Comparison of ENCODE assay signal across 23 mouse cellular contexts in genomic region chr11:94985822-94986221, GRCm38 (mm10). TPM values are rescaled to one million over a fixed set of nuclear protein-coding genes. Genes with fewer than 3 reads are reported as not detected.
DNase-seq lines count a peak whose midpoint lies in the region; TF ChIP-seq lines count a peak whose summit lies in the region.
"Had no signal": no experiment of that assay in that cellular context is flagged by ENCODE, and none has a peak within 500 bp of the region (broad histone marks: within the 10 kb centered on the region; RNA-seq: fewer than 3 reads in every experiment).

No protein-coding gene starts in this region.

- H3K79me2 ChIP-seq in CH12.LX (replicated peaks; ENCODE audit: control insufficient read depth, extremely low read depth, insufficient read depth, poor library complexity, severe bottlenecking) = no peaks in the 10 kb centered on the region

- H3K4me1 ChIP-seq in CH12.LX (ENCODE audit: control insufficient read depth in 1 of 2, insufficient read depth in 2 of 2) = peaks cover 0 to 19% of the 10 kb centered on the region in 2 experiments; a peak in 2 of 4 replicates

- no peaks in the 10 kb centered on the region for H3K36me3 ChIP-seq in CH12.LX (replicated peaks in 1 of 2; ENCODE audit: control insufficient read depth in 1 of 2, insufficient read depth in 1 of 2, low read length in 1 of 2)
- H3K36me3 ChIP-seq: embryonic facial prominence, embryonic 10.5 days; embryonic facial prominence, embryonic 12.5 days; forebrain, embryonic 15.5 days had no signal

- in situ Hi-C loops in CH12.LX (cut with MboI; ENCODE audit: low pct_ligation_motif_present, low pct_unique_long_range_greater_than_20kb, low sequenced_read_pairs) = no loop called here

- H3K9me3 ChIP-seq in CH12.LX (replicated peaks; ENCODE audit: low read length) = no peaks in the 10 kb centered on the region
- H3K9me3 ChIP-seq: embryonic facial prominence, embryonic 10.5 days; embryonic facial prominence, embryonic 12.5 days; forebrain, embryonic 13.5 days; forebrain, embryonic 15.5 days had no signal

- H3K9ac ChIP-seq in CH12.LX (ENCODE audit: insufficient read depth, low read depth) = no peak overlapping the region
- H3K9ac ChIP-seq: embryonic facial prominence, embryonic 12.5 days; forebrain, embryonic 13.5 days; forebrain, embryonic 15.5 days; forebrain, postnatal 0 days had no signal

- no peak for TF ChIP-seq CTCF in CH12.LX (conservative IDR thresholded peaks at IDR 0.05 in 1 of 2, IDR thresholded peaks at IDR 0.05 in 1 of 2; ENCODE audit: low read depth in 2 of 2, low read length in 2 of 2)

- dilution Hi-C loops in CH12.LX (cut with MboI; ENCODE audit: extremely low pct_ligation_motif_present, extremely low pct_unique_long_range_greater_than_20kb, low sequenced_read_pairs) = no loop called here

- TF ChIP-seq POLR2A in CH12.LX (IDR thresholded peaks at IDR 0.05; ENCODE audit: low read depth, low read length) = no peak

- H3K4me3 ChIP-seq in CH12.LX (replicated peaks in 1 of 3; ENCODE audit: low read depth in 2 of 3, low read length in 2 of 3, poor library complexity in 1 of 3) = no peak overlapping the region
- H3K4me3 ChIP-seq: embryonic facial prominence, embryonic 10.5 days; embryonic facial prominence, embryonic 12.5 days; forebrain, embryonic 13.5 days; forebrain, embryonic 15.5 days had no signal

- DNase-seq in adrenal gland, adult 2 months = peak; percentile 34
- no peak for DNase-seq in adrenal gland, postnatal 14 days
- peak; percentile 35 for DNase-seq in cerebellum, adult 11-12 months
- DNase-seq in cerebellum, adult 8-10 months = no peak
- DNase-seq in gastrocnemius, postnatal 14 days = peak; percentile 6
- no peak for DNase-seq in gastrocnemius, postnatal 25 days
- no peak for DNase-seq in CH12.LX (ENCODE audit: extremely low read depth)
- no peak for DNase-seq in heart, postnatal 36 days
- DNase-seq: B cell, adult 2 months; cerebellum, adult 9-10 months; cerebellum, postnatal 36 days; forebrain, postnatal 0 days had no signal

- TF ChIP-seq EP300 in CH12.LX (IDR thresholded peaks at IDR 0.05; ENCODE audit: low read length) = no peak

- TF ChIP-seq RAD21 in CH12.LX (IDR thresholded peaks at IDR 0.05; ENCODE audit: low read depth, low read length) = no peak

- peaks cover 35% of the 10 kb centered on the region for H3K27me3 ChIP-seq in CH12.LX (replicated peaks)
- H3K27me3 ChIP-seq: embryonic facial prominence, embryonic 12.5 days; forebrain, embryonic 13.5 days; forebrain, embryonic 15.5 days had no signal

- intact Hi-C loops in gastrocnemius, postnatal 14 days (cut with DNase I; ENCODE audit: low total_unique reads) = no loop called here
- intact Hi-C loops in heart, postnatal 36 days (cut with DNase I) = no loop called here

- no peak overlapping the region for H3K27ac ChIP-seq in CH12.LX (ENCODE audit: insufficient read depth, low read depth)
- H3K27ac ChIP-seq: forebrain, embryonic 13.5 days; forebrain, embryonic 15.5 days had no signal

- H3K4me2 ChIP-seq in CH12.LX (ENCODE audit: insufficient read depth, low read depth, poor library complexity, severe bottlenecking) = no peak overlapping the region
- H3K4me2 ChIP-seq: embryonic facial prominence, embryonic 12.5 days; forebrain, embryonic 13.5 days; forebrain, embryonic 15.5 days had no signal

TF ChIP-seq in CH12.LX, 34 proteins besides CTCF, POLR2A, EP300 and RAD21:
- TF ChIP-seq ZNF384 (IDR thresholded peaks at IDR 0.05; ENCODE audit: low read depth, low read length) (0 out of 2 replicates have a peak, but pooled peaks have one; percentile 27), TCF12 (IDR thresholded peaks at IDR 0.05; ENCODE audit: low read depth, low read length) (no peak), CHD1 (IDR thresholded peaks at IDR 0.05; ENCODE audit: low read depth, low read length) (no peak)

RNA-seq across cellular contexts. Expression of gene Ppp1r9b, which starts 5.0 kb away (rescaled TPM):
- 100 to 1,000 TPM; 101 to 148 TPM for total RNA-seq in adrenal gland, adult 2 months (2021)
- polyA plus RNA-seq in adrenal gland, adult 2 months (2012; rRNA removed) = 61.6 and 64.6 TPM in 2 replicates
- 101 and 109 TPM in 2 replicates for total RNA-seq in adrenal gland, postnatal 14 days (2021)
- total RNA-seq in gastrocnemius, postnatal 14 days (2021) = 10 to 100 TPM; 38.7 to 38.8 TPM
- total RNA-seq in gastrocnemius, postnatal 25 days (2021) = 10 to 100 TPM; 21.8 to 30.0 TPM
- total RNA-seq in CH12.LX (2012; rRNA removed) = 21.2 and 21.8 TPM in 2 replicates
- total RNA-seq in CH12.LX (2014; rRNA removed) = 5.7 and 7.8 TPM in 2 replicates
- 20.3 and 21.2 TPM in 2 replicates for polyA plus RNA-seq in CH12.LX (2012; ENCODE audit: insufficient read length, low read depth)
- 10 to 100 TPM; 46.3 to 50.8 TPM for total RNA-seq in heart, postnatal 36 days (2021)

RNA-seq across cellular contexts. Expression of gene Sgca, which starts 9.7 kb away (rescaled TPM):
- total RNA-seq in adrenal gland, adult 2 months (2021) = not detected
- polyA plus RNA-seq in adrenal gland, adult 2 months (2012; rRNA removed) = 0.79 and 0.95 TPM in 2 replicates
- 0.26 TPM in 1 of 2 replicates, not detected in the other for total RNA-seq in adrenal gland, postnatal 14 days (2021)
- 100 to 1,000 TPM; 201 to 224 TPM for total RNA-seq in gastrocnemius, postnatal 14 days (2021)
- total RNA-seq in gastrocnemius, postnatal 25 days (2021) = 100 to 1,000 TPM; 255 to 276 TPM
- total RNA-seq in CH12.LX (2012; rRNA removed) = 0.08 and 0.34 TPM in 2 replicates
- total RNA-seq in CH12.LX (2014; rRNA removed) = not detected in 2 replicates
- 0.39 and 0.45 TPM in 2 replicates for polyA plus RNA-seq in CH12.LX (2012; ENCODE audit: insufficient read length, low read depth)
- total RNA-seq in heart, postnatal 36 days (2021) = 100 to 1,000 TPM; 185 to 189 TPM
- total RNA-seq: adrenal gland, postnatal 36 days; ES-E14; forebrain, postnatal 0 days; MEL had no signal
- polyA plus RNA-seq: CD4-positive, CD25-positive, alpha-beta regulatory T cell, adult 4 months; forebrain, embryonic 11.5 days; forebrain, embryonic 13.5 days; forebrain, embryonic 15.5 days had no signal

RNA-seq across cellular contexts. Expression of gene Hils1, which starts 18.4 kb away (rescaled TPM):
- not detected for total RNA-seq in adrenal gland, adult 2 months (2021)
- not detected in 2 replicates for polyA plus RNA-seq in adrenal gland, adult 2 months (2012; rRNA removed)
- total RNA-seq in adrenal gland, postnatal 14 days (2021) = not detected in 2 replicates
- total RNA-seq in gastrocnemius, postnatal 14 days (2021) = not detected
- total RNA-seq in gastrocnemius, postnatal 25 days (2021) = not detected
- total RNA-seq in CH12.LX (2012; rRNA removed) (not detected in 2 replicates), CH12.LX (2014; rRNA removed) (not detected in 2 replicates)
- not detected in 2 replicates for polyA plus RNA-seq in CH12.LX (2012; ENCODE audit: insufficient read length, low read depth)
- total RNA-seq in heart, postnatal 36 days (2021) = not detected
- total RNA-seq: adrenal gland, adult 18-20 months; adrenal gland, postnatal 36 days; ES-E14; forebrain, postnatal 0 days; MEL had no signal
- polyA plus RNA-seq: CD4-positive, CD25-positive, alpha-beta regulatory T cell, adult 4 months; cortical plate, adult 2 months; embryonic facial prominence, embryonic 10.5 days; embryonic facial prominence, embryonic 12.5 days; forebrain, embryonic 11.5 days; forebrain, embryonic 13.5 days; forebrain, embryonic 15.5 days; forebrain, postnatal 0 days had no signal

RNA-seq across cellular contexts. Expression of gene Samd14, which starts 23.9 kb away (rescaled TPM):
- 1 to 10 TPM; 2.5 to 4.5 TPM for total RNA-seq in adrenal gland, adult 2 months (2021)
- polyA plus RNA-seq in adrenal gland, adult 2 months (2012; rRNA removed) = 12.9 and 13.5 TPM in 2 replicates
- 5.4 and 7.3 TPM in 2 replicates for total RNA-seq in adrenal gland, postnatal 14 days (2021)
- 1 to 10 TPM; 1.7 to 2.2 TPM for total RNA-seq in gastrocnemius, postnatal 14 days (2021)
- under 1 TPM; 0.61 to 0.80 TPM for total RNA-seq in gastrocnemius, postnatal 25 days (2021)
- total RNA-seq in CH12.LX (2012; rRNA removed) (0.04 and 0.17 TPM in 2 replicates), CH12.LX (2014; rRNA removed) (0.07 TPM in 1 of 2 replicates, not detected in the other)
- not detected in 2 replicates for polyA plus RNA-seq in CH12.LX (2012; ENCODE audit: insufficient read length, low read depth)
- 1 to 10 TPM; 1.2 to 1.3 TPM for total RNA-seq in heart, postnatal 36 days (2021)

RNA-seq across cellular contexts. Expression of gene Col1a1, which starts 49.8 kb away (rescaled TPM):
- 10 to 100 TPM; 34.5 to 82.8 TPM for total RNA-seq in adrenal gland, adult 2 months (2021)
- polyA plus RNA-seq in adrenal gland, adult 2 months (2012; rRNA removed) = 40.1 and 42.9 TPM in 2 replicates
- total RNA-seq in adrenal gland, postnatal 14 days (2021) = 358 and 494 TPM in 2 replicates
- 1,000 to 10,000 TPM; 3,539 to 4,018 TPM for total RNA-seq in gastrocnemius, postnatal 14 days (2021)
- total RNA-seq in gastrocnemius, postnatal 25 days (2021) = 1,000 to 10,000 TPM; 1,080 to 1,200 TPM
- 0.13 TPM in 2 replicates for total RNA-seq in CH12.LX (2012; rRNA removed)
- not detected in 2 replicates for total RNA-seq in CH12.LX (2014; rRNA removed)
- polyA plus RNA-seq in CH12.LX (2012; ENCODE audit: insufficient read length, low read depth) = 0.11 and 0.16 TPM in 2 replicates
- total RNA-seq in heart, postnatal 36 days (2021) = 100 to 1,000 TPM; 144 to 156 TPM

Comparison
In these comparisons a context has a peak if more than half of its experiments do, and no peak if none do; other contexts are left out.
1. DNase-seq: peak in adrenal gland, adult 2 months (single experiment), cerebellum, adult 11-12 months (single experiment) and gastrocnemius, postnatal 14 days (single experiment); none in adrenal gland, postnatal 14 days (single experiment), cerebellum, adult 8-10 months (single experiment), gastrocnemius, postnatal 25 days (single experiment), CH12.LX (single experiment) and heart, postnatal 36 days (0 of 2).
2. RNA of gene Sgca, which starts 9.7 kb away (total RNA-seq): 255 to 276 TPM in gastrocnemius, postnatal 25 days, 201 to 224 TPM in gastrocnemius, postnatal 14 days and 185 to 189 TPM in heart, postnatal 36 days; not detected in adrenal gland, adult 2 months, 0.26 TPM in adrenal gland, postnatal 14 days and 0.08 to 0.34 TPM in CH12.LX; every median in the first group is over 100 times any median in the second.